In the genomic region with DNA sequence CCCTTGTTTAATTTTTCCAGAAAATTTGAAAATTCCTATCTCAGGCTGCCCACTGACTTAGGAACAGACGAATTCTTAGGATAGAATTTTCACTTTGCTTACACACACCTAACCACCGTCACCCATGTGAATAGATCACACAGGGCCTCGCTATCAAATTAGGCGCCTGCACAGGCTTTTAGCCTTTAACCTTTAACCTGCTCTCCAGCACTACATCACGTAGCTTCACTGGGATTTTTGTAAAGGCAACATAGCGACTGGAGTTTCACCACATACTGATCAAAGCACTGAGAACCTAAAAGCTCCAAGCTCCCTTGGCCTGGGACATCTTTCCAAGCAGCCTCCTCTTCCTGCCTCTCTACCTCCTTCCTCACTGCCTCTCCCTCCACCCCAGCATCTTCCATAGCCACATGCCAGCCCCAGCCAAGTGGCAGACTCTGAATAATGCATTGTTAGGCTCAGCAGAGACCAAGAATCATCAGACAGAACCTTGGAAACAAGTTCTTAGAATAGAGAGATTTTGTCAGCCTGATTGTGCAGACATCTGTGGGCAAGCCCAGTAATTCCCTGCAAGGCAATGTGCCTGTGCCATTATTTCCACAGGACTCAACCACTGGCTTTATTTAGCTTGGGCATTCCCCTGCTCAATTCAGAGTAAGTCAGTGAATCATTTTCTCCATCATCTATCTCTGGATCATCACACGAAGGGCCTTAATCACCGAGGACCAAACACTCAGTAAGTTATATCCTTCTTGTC, we compare ENCODE assay signal across 15 mouse cellular contexts. TPM values are rescaled to one million over a fixed set of nuclear protein-coding genes. Genes with fewer than 3 reads are reported as not detected.
DNase-seq lines count a peak whose midpoint lies in the region; ATAC-seq and TF ChIP-seq lines count a peak whose summit lies in the region.
"Had no signal": no experiment of that assay in that cellular context is flagged by ENCODE, and none has a peak within 500 bp of the region (broad histone marks: within the 10 kb centered on the region; RNA-seq: fewer than 3 reads in every experiment).

No protein-coding gene starts in this region.

- no peaks in the 10 kb centered on the region for H3K9me3 ChIP-seq in embryonic facial prominence, embryonic 13.5 days
- no peaks in the 10 kb centered on the region for H3K9me3 ChIP-seq in embryonic facial prominence, embryonic 10.5 days
- H3K9me3 ChIP-seq in liver, embryonic 14.5 days (ENCODE audit: control insufficient read depth, low read length): no peaks in the 10 kb centered on the region

- H3K4me3 ChIP-seq in embryonic facial prominence, embryonic 13.5 days: no peak overlapping the region
- H3K4me3 ChIP-seq in embryonic facial prominence, embryonic 10.5 days: no peak overlapping the region
- H3K4me3 ChIP-seq in liver, embryonic 14.5 days (ENCODE audit: insufficient read depth in 1 of 2, low read depth in 2 of 2, low read length in 2 of 2): no peak overlapping the region

- no peak overlapping the region for H3K9ac ChIP-seq in embryonic facial prominence, embryonic 13.5 days
- no peak overlapping the region for H3K9ac ChIP-seq in liver, embryonic 14.5 days (replicated peaks)

- no peaks in the 10 kb centered on the region for H3K27me3 ChIP-seq in embryonic facial prominence, embryonic 13.5 days
- no peaks in the 10 kb centered on the region for H3K27me3 ChIP-seq in embryonic facial prominence, embryonic 10.5 days (replicated peaks; ENCODE audit: low read depth, poor library complexity, severe bottlenecking)
- H3K27me3 ChIP-seq in liver, embryonic 14.5 days (ENCODE audit: control insufficient read depth, insufficient read depth, low read length): no peaks in the 10 kb centered on the region

- TF ChIP-seq EP300 in liver, embryonic 14.5 days (IDR thresholded peaks at IDR 0.05; ENCODE audit: low read depth): no peak

- no peak for ATAC-seq in embryonic facial prominence, embryonic 13.5 days (ENCODE audit: insufficient number of reproducible peaks, insufficient read depth, low FRiP score, low TSS enrichment, low read depth)
- ATAC-seq in liver, embryonic 14.5 days (ENCODE audit: insufficient read depth): peak; percentile 28; the same call in 1 of the 2 replicates
- no peak for ATAC-seq in monocyte, adult 5-6 weeks (replicated peaks; ENCODE audit: insufficient number of reproducible peaks, low FRiP score, low TSS enrichment, poor library complexity, severe bottlenecking)
- ATAC-seq: intestine, embryonic 16.5 days had no signal

- H3K36me3 ChIP-seq in embryonic facial prominence, embryonic 13.5 days: peaks cover 8% of the 10 kb centered on the region; the same call in 1 of the 2 replicates
- H3K36me3 ChIP-seq in embryonic facial prominence, embryonic 10.5 days (replicated peaks): peaks cover 22% of the 10 kb centered on the region
- H3K36me3 ChIP-seq in liver, embryonic 14.5 days (replicated peaks; ENCODE audit: control insufficient read depth, insufficient read depth, low read depth): no peaks in the 10 kb centered on the region

- no peak overlapping the region for H3K4me2 ChIP-seq in embryonic facial prominence, embryonic 13.5 days
- no peak overlapping the region for H3K4me2 ChIP-seq in liver, embryonic 14.5 days (ENCODE audit: low read depth)

- peak overlapping the region; percentile 7; the same call in 1 of the 2 replicates for H3K27ac ChIP-seq in embryonic facial prominence, embryonic 13.5 days
- H3K27ac ChIP-seq in embryonic facial prominence, embryonic 10.5 days (replicated peaks): no peak overlapping the region
- no peak overlapping the region for H3K27ac ChIP-seq in liver, embryonic 14.5 days

- H3K4me1 ChIP-seq in embryonic facial prominence, embryonic 13.5 days: peaks cover 54% of the 10 kb centered on the region
- peaks cover 36% of the 10 kb centered on the region for H3K4me1 ChIP-seq in embryonic facial prominence, embryonic 10.5 days
- peaks cover 0 to 4% of the 10 kb centered on the region in 2 experiments; a peak in 1 of 4 replicates for H3K4me1 ChIP-seq in liver, embryonic 14.5 days (replicated peaks; ENCODE audit: control insufficient read depth in 2 of 2, insufficient read depth in 2 of 2, low read length in 1 of 2)

- intact Hi-C loops in left cerebral cortex, postnatal 14 days (cut with DNase I): no loop called here

- TF ChIP-seq CTCF in liver, embryonic 14.5 days (IDR thresholded peaks at IDR 0.05; ENCODE audit: low read depth): no peak

- WGBS in embryonic facial prominence, embryonic 13.5 days: 74% methylated on average over 8 of the region's 8 CpGs
- WGBS in embryonic facial prominence, embryonic 10.5 days: 61% methylated on average over 8 of the region's 8 CpGs
- WGBS in liver, embryonic 14.5 days (ENCODE audit: insufficient replicate concordance): 53% methylated on average over 8 of the region's 8 CpGs

- DNase-seq in embryonic facial prominence, embryonic 10.5 days (ENCODE audit: low spot score): no peak
- DNase-seq in liver, embryonic 14.5 days (ENCODE audit: low read depth in 3 of 3, low spot score in 3 of 3): no peak
- no peak for DNase-seq in liver
- DNase-seq in left cerebral cortex, postnatal 14 days (ENCODE audit: low spot score in 2 of 2): peak; percentile 37 to 76
- DNase-seq in right cerebral cortex, postnatal 36 days (ENCODE audit: low spot score in 2 of 2): peak; percentile 16 to 26
- no peak for DNase-seq in adrenal gland, postnatal 14 days
- DNase-seq: heart, adult 11 months; heart, postnatal 10 days; kidney, postnatal 25 days; lung, postnatal 10 days; midbrain, embryonic 14.5 days; thymus, adult 18-20 months had no signal

RNA-seq across cellular contexts. Expression of a gene that starts 17.8 kb away (rescaled TPM):
- 78.9 and 87.3 TPM in 2 replicates for polyA plus RNA-seq in embryonic facial prominence, embryonic 13.5 days (2015; fragmentation: Nextera tagmentation; extraction: Ambion mirVana)
- polyA plus RNA-seq in embryonic facial prominence, embryonic 10.5 days (2016; fragmentation: Nextera tagmentation; extraction: Ambion mirVana): 73.2 and 75.8 TPM in 2 replicates
- polyA plus RNA-seq in liver, embryonic 14.5 days (2012; rRNA removed): 2.0 and 2.9 TPM in 2 replicates
- polyA plus RNA-seq in liver, embryonic 14.5 days (2014; fragmentation: Nextera tagmentation; extraction: Ambion mirVana): 3.5 and 3.7 TPM in 2 replicates
- total RNA-seq in left cerebral cortex, postnatal 14 days (2021): 10 to 100 TPM; 10.4 to 11.4 TPM
- 1.7 to 2.2 TPM (median 2.0 TPM) in 3 replicates for total RNA-seq in monocyte, adult 5-6 weeks (2017)
- 22.8 and 23.1 TPM in 2 replicates for total RNA-seq in adrenal gland, postnatal 14 days (2021)

Comparison
In these comparisons a context has a peak if more than half of its experiments do, and no peak if none do; other contexts are left out.
1. DNase-seq: peak in left cerebral cortex, postnatal 14 days (2 of 2) and right cerebral cortex, postnatal 36 days (2 of 2); none in embryonic facial prominence, embryonic 10.5 days (single experiment), liver, embryonic 14.5 days (0 of 3), liver (single experiment) and adrenal gland, postnatal 14 days (single experiment).